Mouse (Mus musculus): ENCODE measurements around the gene Ubl4b.

DNA sequence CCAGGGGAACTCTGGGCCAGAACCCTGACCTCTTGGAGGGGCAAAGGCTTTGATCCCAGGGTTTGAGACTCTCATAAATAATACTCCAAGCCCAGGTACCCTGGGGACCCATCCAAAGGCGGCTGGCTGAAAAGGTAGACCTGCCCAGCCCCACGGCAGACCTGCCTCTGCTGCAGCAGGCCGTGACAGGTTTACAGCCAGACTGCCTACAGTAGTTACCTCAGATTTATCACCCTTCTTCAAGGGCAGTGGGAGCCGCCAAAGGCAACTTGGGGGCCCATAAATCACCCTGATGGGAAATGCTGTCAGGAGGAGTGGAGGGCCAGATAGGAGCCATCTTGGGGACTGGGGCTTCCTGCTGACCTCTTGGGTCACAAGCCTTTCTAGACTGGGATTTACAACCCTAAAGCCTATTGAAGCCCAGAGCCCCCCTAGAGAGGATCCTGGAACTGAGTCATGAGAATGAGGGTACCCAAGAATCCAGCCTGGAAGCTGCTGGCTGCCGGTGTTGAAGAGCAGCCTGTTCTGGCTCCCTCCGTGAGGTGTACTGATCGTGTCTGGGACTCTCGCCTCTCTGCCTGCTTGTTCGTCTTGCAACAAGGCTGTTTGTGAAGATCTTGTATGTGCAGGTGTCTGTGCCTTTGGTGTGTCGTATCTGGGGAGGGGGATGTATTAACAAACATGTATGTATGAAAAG lies 9.0 kb downstream of the Ubl4b start:
- no peak for TF ChIP-seq CTCF (IDR thresholded peaks at IDR 0.05; ENCODE audit: extremely low read depth, insufficient read depth, low read length)
- TF ChIP-seq POLR2A (IDR thresholded peaks at IDR 0.05; ENCODE audit: extremely low read depth, insufficient read depth, low read length), result no peak

Data from cortical plate, adult 2 months (tissue).